Mouse (Mus musculus) lung, embryonic 14.5 days (tissue): ENCODE data around the gene Rpa1. TPM values are rescaled to one million over a fixed set of nuclear protein-coding genes. Genes with fewer than 3 reads are reported as not detected.

ENCODE experiments used
- ATAC-seq: fragments of 200-750 bp; cut with Nextera tagmentation; 2 replicates; pipeline ENCODE4 v1.8.0; 2017; ENCODE audit warnings: mild to moderate bottlenecking, moderate TSS enrichment, moderate library complexity; ENCODE audit not compliant: insufficient read depth
- DNase-seq: peaks from one replicate; pipeline ENCODE4 v3.0.0-alpha.2; 2015
- H3K27ac ChIP-seq: fragments of 300-500 bp; sonication (generic); 2 replicates; pipeline ENCODE4 v1.5.1; 2014; ENCODE audit warnings: low read depth, mild to moderate bottlenecking, moderate library complexity
- H3K27me3 ChIP-seq: fragments of 300-500 bp; sonication (generic); 2 replicates; pipeline ENCODE4 v1.6.1; 2014; ENCODE audit warnings: low read length, control low read depth; ENCODE audit not compliant: insufficient read depth
- H3K36me3 ChIP-seq: fragments of 300-500 bp; sonication (generic); 2 replicates; pipeline ENCODE4 v1.6.1; 2014; ENCODE audit warnings: control low read depth; ENCODE audit not compliant: insufficient read depth
- H3K4me1 ChIP-seq: fragments of 300-500 bp; sonication (generic); 2 replicates; pipeline ENCODE4 v1.6.1; 2014; ENCODE audit warnings: antibody characterized with exemption, control low read depth; ENCODE audit not compliant: insufficient read depth
- H3K4me2 ChIP-seq: fragments of 300-500 bp; sonication (generic); 2 replicates; pipeline ENCODE4 v1.6.1; 2014; ENCODE audit warnings: mild to moderate bottlenecking
- H3K4me3 ChIP-seq: fragments of 300-500 bp; sonication (generic); 2 replicates; pipeline ENCODE4 v1.5.1; 2014; ENCODE audit warnings: low read depth, low read length
- H3K9ac ChIP-seq: fragments of 300-500 bp; sonication (generic); 2 replicates; pipeline ENCODE4 v1.6.1; 2014
- H3K9me3 ChIP-seq: fragments of 300-500 bp; sonication (generic); 2 replicates; pipeline ENCODE4 v1.6.1; 2016; ENCODE audit warnings: low read depth, low read length, control low read depth
- CTCF ChIP-seq: IDR thresholded peaks from 2 replicates; pipeline ENCODE4 v1.5.1; 2016; ENCODE audit warnings: antibody characterized with exemption, low read depth
- WGBS: fragments of 180-500 bp; shearing (Covaris S2); extraction: QIAGEN DNeasy Blood & Tissue Kit; methylation state at CpG from one replicate; pipeline ENCODE4 v1.1.7; 2014; 5-methylcytosine and 5-hydroxymethylcytosine counted together
- polyA plus RNA-seq: library from polyadenylated mRNA; unstranded; fragments of >200 nt; fragmentation: Nextera tagmentation; extraction: Ambion mirVana; gene quantifications from 2 replicates; pipeline ENCODE4 v1.2.1, GENCODE M21; 2014

The Rpa1 gene
- polyA plus RNA-seq, 1 experiment from 2014 or later, result 186 TPM

DNA sequence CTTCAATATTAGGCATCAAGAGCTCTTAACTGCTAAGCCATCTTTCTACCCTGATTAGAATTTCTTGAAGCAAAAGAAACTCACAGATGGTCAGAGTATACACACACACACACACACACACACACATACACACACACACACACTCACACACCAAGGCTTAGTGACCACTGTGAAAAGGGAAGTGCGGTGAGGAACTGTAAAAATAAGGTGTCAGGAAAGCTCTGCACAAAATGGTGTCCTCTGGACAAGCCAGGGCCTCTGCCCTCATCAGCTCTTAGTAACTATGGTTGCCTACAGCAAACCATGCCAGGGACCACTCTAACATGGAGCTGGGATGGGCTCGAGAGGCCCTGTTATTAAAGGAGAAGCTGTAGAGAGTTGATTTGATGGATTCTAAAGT lies 23.7 kb downstream of the Rpa1 start:
- Histone ChIP-seq H3K4me2 (no peak overlapping the region), H3K27me3 (no peaks in the 10 kb centered on the region), H3K9me3 (no peaks in the 10 kb centered on the region), H3K27ac (no peak overlapping the region), H3K4me3 (no peak overlapping the region), H3K4me1 (peaks cover 12% of the 10 kb centered on the region), H3K9ac (no peak overlapping the region), H3K36me3 (peaks cover 31% of the 10 kb centered on the region)
- no peak for ATAC-seq
- TF ChIP-seq CTCF, result no peak
- DNase-seq, result no peak
- 91% methylated on average over 2 of the region's 2 CpGs for WGBS

GRCm38 (mm10) chr11:75323326-75323737 lies 24.8 kb downstream of the Rpa1 start:
- Histone ChIP-seq H3K9me3 (no peaks in the 10 kb centered on the region), H3K4me1 (peaks cover 12% of the 10 kb centered on the region), H3K4me2 (peak overlapping the region; percentile 20; the same call in 1 of the 2 replicates), H3K27ac (peak overlapping the region; percentile 24; the same call in 1 of the 2 replicates), H3K9ac (no peak overlapping the region), H3K4me3 (no peak overlapping the region), H3K27me3 (no peaks in the 10 kb centered on the region), H3K36me3 (peaks cover 28% of the 10 kb centered on the region)
- ATAC-seq (no peak), DNase-seq (no peak)
- no peak for TF ChIP-seq CTCF
- 47% methylated on average over 8 of the region's 8 CpGs for WGBS

- Histone ChIP-seq H3K4me2 (no peak overlapping the region), H3K27ac (no peak overlapping the region), H3K27me3 (no peaks in the 10 kb centered on the region), H3K36me3 (peaks cover 43% of the 10 kb centered on the region), H3K9ac (no peak overlapping the region), H3K4me1 (peaks cover 6% of the 10 kb centered on the region; the same call in 1 of the 2 replicates), H3K4me3 (no peak overlapping the region), H3K9me3 (no peaks in the 10 kb centered on the region)
- DNase-seq (no peak), ATAC-seq (0 out of 2 replicates have a peak, but pooled peaks have one; percentile 6)
- 49% methylated on average over 5 of the region's 5 CpGs for WGBS
- TF ChIP-seq CTCF, result no peak
Observed at GRCm38 (mm10) chr11:75319246-75319645, 28.9 kb downstream of the Rpa1 start.

GRCm38 (mm10) chr11:75318351-75319221 lies 29.5 kb downstream of the Rpa1 start:
- Histone ChIP-seq H3K4me1 (peaks cover 5% of the 10 kb centered on the region; the same call in 1 of the 2 replicates), H3K36me3 (peaks cover 49% of the 10 kb centered on the region), H3K9ac (no peak overlapping the region), H3K9me3 (no peaks in the 10 kb centered on the region), H3K27me3 (no peaks in the 10 kb centered on the region), H3K4me3 (no peak overlapping the region), H3K4me2 (no peak overlapping the region), H3K27ac (no peak overlapping the region)
- TF ChIP-seq CTCF, result no peak
- DNase-seq (no peak), ATAC-seq (0 out of 2 replicates have a peak, but pooled peaks have one; percentile 11)
- WGBS, result 51% methylated on average over 14 of the region's 14 CpGs

- no peak for DNase-seq
- TF ChIP-seq CTCF, result no peak
- ATAC-seq, result no peak
- 75% methylated on average over 8 of the region's 8 CpGs for WGBS
- no peak overlapping the region for H3K9ac ChIP-seq
- H3K4me1 ChIP-seq, result no peaks in the 10 kb centered on the region
- no peaks in the 10 kb centered on the region for H3K27me3 ChIP-seq
- no peaks in the 10 kb centered on the region for H3K9me3 ChIP-seq
- no peak overlapping the region for H3K27ac ChIP-seq
- no peak overlapping the region for H3K4me2 ChIP-seq
- H3K36me3 ChIP-seq, result peaks cover 87% of the 10 kb centered on the region
- no peak overlapping the region for H3K4me3 ChIP-seq
Observed at GRCm38 (mm10) chr11:75313834-75314233, 34.3 kb downstream of the Rpa1 start.

DNA sequence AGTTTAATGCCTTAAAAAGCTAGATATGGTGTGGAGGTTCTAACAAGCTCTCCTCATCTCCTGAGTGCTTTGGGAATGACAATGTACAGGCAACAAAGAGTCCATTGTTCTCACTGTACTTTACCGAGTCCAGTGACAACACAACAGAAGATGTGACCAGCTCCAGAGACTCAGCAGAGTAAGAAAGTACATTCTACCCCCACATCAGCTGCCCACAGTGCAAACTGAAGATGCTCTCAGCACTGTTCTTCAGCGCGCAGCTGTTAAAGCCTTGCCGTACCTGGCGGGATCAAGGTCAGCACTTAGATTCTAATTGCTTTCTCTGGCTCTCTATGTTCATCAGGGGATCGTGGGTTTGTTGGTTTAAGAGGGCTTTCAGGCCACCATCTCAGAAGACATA lies 36.4 kb downstream of the Rpa1 start:
- DNase-seq, result no peak
- ATAC-seq, result no peak
- H3K9ac ChIP-seq, result no peak overlapping the region
- H3K36me3 ChIP-seq, result peaks cover 92% of the 10 kb centered on the region
- 73% methylated on average over 6 of the region's 6 CpGs for WGBS
- no peak overlapping the region for H3K4me3 ChIP-seq
- H3K9me3 ChIP-seq, result no peaks in the 10 kb centered on the region
- no peaks in the 10 kb centered on the region for H3K27me3 ChIP-seq
- TF ChIP-seq CTCF, result no peak
- H3K27ac ChIP-seq, result no peak overlapping the region
- no peak overlapping the region for H3K4me2 ChIP-seq
- H3K4me1 ChIP-seq, result no peaks in the 10 kb centered on the region

DNA sequence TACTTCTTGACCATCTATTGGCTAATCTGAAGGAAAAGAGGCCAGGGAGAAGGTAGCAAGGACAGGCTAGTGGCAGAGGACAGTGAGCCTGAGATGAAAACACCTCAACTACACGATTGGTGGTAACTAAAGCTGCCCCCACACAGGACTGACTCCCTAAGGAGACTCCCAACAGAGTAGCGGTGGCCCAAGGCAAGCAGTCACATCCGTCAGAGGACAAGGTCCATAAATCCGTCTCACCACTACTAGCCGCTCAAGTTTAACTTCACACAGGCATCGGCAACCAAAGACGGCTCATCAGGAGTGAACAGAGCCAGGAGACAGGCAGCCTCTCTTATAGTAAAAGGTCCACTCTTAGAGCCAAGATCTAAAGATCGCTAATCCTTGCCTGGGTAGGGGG lies 37.3 kb downstream of the Rpa1 start:
- Histone ChIP-seq H3K4me2 (no peak overlapping the region), H3K36me3 (peaks cover 92% of the 10 kb centered on the region), H3K9me3 (no peaks in the 10 kb centered on the region), H3K4me3 (no peak overlapping the region), H3K9ac (no peak overlapping the region), H3K27ac (no peak overlapping the region), H3K27me3 (no peaks in the 10 kb centered on the region), H3K4me1 (no peaks in the 10 kb centered on the region)
- no peak for ATAC-seq
- no peak for DNase-seq
- 83% methylated on average over 8 of the region's 8 CpGs for WGBS
- no peak for TF ChIP-seq CTCF
